Mouse (Mus musculus): Measurements from ENCODE around the gene Foxo1.

DNA sequence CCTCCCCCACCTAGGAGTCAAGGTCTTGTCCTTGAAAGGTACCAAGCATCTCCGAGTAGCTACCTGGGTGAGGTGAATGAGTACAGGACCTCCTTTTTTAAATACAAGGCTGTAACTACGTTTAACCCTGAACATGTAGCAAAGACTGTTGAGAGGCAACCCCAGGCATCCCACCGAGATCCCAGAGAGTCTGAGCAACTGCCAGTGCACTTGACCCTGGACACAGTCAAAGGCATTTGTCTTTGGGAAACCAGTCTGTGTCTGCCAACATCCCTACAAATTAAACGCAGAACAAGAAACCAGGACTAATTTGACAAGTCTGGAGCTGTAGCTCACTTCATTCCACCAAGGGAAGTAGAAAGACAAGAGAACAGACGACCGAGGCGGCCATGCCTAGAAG is 86.1 kb downstream of the Foxo1 start:
- TF ChIP-seq GATA1 (IDR thresholded peaks at IDR 0.05; ENCODE audit: borderline replicate concordance, low read length): no peak
- TF ChIP-seq FLI1 (IDR thresholded peaks at IDR 0.05; ENCODE audit: low read length): no peak

Measured in megakaryocyte, embryonic 14.5 days (primary cell).